In the genomic region with DNA sequence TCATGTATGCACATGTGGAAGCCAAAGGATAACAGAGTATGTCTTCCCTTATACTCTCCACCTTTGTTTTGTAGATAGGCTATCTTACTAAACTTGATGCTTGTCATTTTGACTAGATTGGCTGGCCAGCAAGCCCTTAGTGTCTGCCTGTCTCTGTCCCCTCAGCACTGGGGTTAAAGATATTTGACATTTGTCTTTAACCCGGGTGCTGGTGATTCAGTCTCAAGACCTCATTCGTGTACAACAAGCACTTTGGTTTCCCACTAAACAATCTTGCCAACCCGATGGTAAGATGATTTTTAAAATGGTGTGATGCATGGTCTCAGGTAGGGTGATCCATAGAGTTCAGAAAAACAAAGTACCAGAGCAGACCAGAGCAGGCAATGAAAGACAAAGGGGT, we compare ENCODE assay signal across 28 mouse cellular contexts.
"Had no signal": no experiment of that assay in that cellular context is flagged by ENCODE, and none has a peak within 500 bp of the region (broad histone marks: within the 10 kb centered on the region; RNA-seq: fewer than 3 reads in every experiment).

No protein-coding gene starts in this region.

- H3K27me3 ChIP-seq: embryonic facial prominence, embryonic 12.5 days; embryonic facial prominence, embryonic 13.5 days; embryonic facial prominence, embryonic 15.5 days; forebrain, embryonic 12.5 days; forebrain, embryonic 13.5 days; forebrain, embryonic 15.5 days had no signal

- H3K4me3 ChIP-seq: embryonic facial prominence, embryonic 10.5 days; embryonic facial prominence, embryonic 12.5 days; embryonic facial prominence, embryonic 13.5 days; embryonic facial prominence, embryonic 15.5 days; erythroblast, embryonic 14.5 days; forebrain, embryonic 10.5 days; forebrain, embryonic 12.5 days; forebrain, embryonic 13.5 days; forebrain, embryonic 15.5 days; gastrocnemius, adult 2 months had no signal

- H3K4me2 ChIP-seq: embryonic facial prominence, embryonic 12.5 days; embryonic facial prominence, embryonic 13.5 days; embryonic facial prominence, embryonic 15.5 days; forebrain, embryonic 12.5 days; forebrain, embryonic 13.5 days; forebrain, embryonic 15.5 days had no signal

- H3K9ac ChIP-seq: embryonic facial prominence, embryonic 12.5 days; embryonic facial prominence, embryonic 13.5 days; embryonic facial prominence, embryonic 15.5 days; forebrain, embryonic 12.5 days; forebrain, embryonic 13.5 days; forebrain, embryonic 15.5 days; forebrain, postnatal 0 days had no signal

- ATAC-seq: forebrain, embryonic 13.5 days; forebrain, embryonic 14.5 days; forebrain, embryonic 15.5 days; forebrain, embryonic 16.5 days; forebrain, postnatal 0 days had no signal

- DNase-seq: cerebellum, adult 18-20 months; cerebellum, adult 2 months; cerebellum, adult 8-10 months; cerebellum, adult 9-10 months; cerebellum, adult 9-11 months; cerebellum, postnatal 10 days; cerebellum, postnatal 14 days; cerebellum, postnatal 25 days; cerebellum, postnatal 36 days; embryo, embryonic 11 days; forebrain, postnatal 0 days; gastrocnemius, adult 2 months; gastrocnemius, postnatal 10 days; gastrocnemius, postnatal 14 days; gastrocnemius, postnatal 25 days; gastrocnemius, postnatal 36 days; heart, adult 18-20 months had no signal

- H3K4me1 ChIP-seq: embryonic facial prominence, embryonic 10.5 days; embryonic facial prominence, embryonic 12.5 days; embryonic facial prominence, embryonic 13.5 days; embryonic facial prominence, embryonic 15.5 days; forebrain, embryonic 12.5 days; forebrain, embryonic 13.5 days had no signal

- H3K36me3 ChIP-seq: embryonic facial prominence, embryonic 10.5 days; embryonic facial prominence, embryonic 12.5 days; embryonic facial prominence, embryonic 13.5 days; embryonic facial prominence, embryonic 15.5 days; forebrain, embryonic 10.5 days; forebrain, embryonic 12.5 days; forebrain, embryonic 15.5 days had no signal

- H3K27ac ChIP-seq: embryonic facial prominence, embryonic 10.5 days; embryonic facial prominence, embryonic 12.5 days; embryonic facial prominence, embryonic 13.5 days; embryonic facial prominence, embryonic 15.5 days; forebrain, embryonic 10.5 days; forebrain, embryonic 12.5 days; forebrain, embryonic 13.5 days; forebrain, embryonic 15.5 days; gastrocnemius, adult 2 months had no signal

- H3K9me3 ChIP-seq: embryonic facial prominence, embryonic 10.5 days; embryonic facial prominence, embryonic 12.5 days; embryonic facial prominence, embryonic 13.5 days; embryonic facial prominence, embryonic 15.5 days; forebrain, embryonic 10.5 days; forebrain, embryonic 12.5 days; forebrain, embryonic 13.5 days; forebrain, embryonic 15.5 days had no signal
